Mouse (Mus musculus): ENCODE measurements around the gene Lyl1. TPM values are rescaled to one million over a fixed set of nuclear protein-coding genes. Genes with fewer than 3 reads are reported as not detected.

Lyl1 gene
- polyA plus RNA-seq, 1 experiment from 2014 or later: 7.9 TPM

DNA sequence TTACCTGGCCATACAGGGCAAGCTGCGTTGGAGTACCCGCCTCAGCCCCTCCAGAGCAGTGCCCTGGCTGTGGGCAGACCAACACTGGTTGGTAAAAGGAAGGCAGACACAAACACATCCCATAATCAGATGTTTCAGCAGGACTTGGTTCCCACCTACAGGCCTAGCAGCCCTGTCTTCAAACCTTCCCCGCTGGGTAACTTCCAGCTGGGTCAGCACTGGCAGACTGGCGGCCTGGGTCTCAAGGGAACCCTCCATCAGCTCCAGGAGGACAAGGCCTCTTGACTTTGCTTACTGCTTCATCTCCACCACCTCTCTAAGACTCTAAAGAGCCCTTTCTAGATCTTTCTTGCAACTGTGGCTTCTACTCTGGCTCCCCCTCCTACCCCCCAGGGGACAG is 35.3 kb downstream of the Lyl1 start:
- WGBS: 90% methylated on average over 4 of the region's 4 CpGs
- no peaks in the 10 kb centered on the region for H3K9me3 ChIP-seq (ENCODE audit: low read length)
- H3K4me2 ChIP-seq (replicated peaks; ENCODE audit: low read depth, low read length): no peak overlapping the region
- no peak overlapping the region for H3K4me3 ChIP-seq (ENCODE audit: low read length)
- H3K4me1 ChIP-seq (ENCODE audit: insufficient read depth, low read length): peaks cover 48% of the 10 kb centered on the region
- peaks cover 44% of the 10 kb centered on the region for H3K27me3 ChIP-seq (ENCODE audit: insufficient read depth, low read length)
- ATAC-seq (ENCODE audit: low FRiP score, low TSS enrichment): no peak
- H3K36me3 ChIP-seq (ENCODE audit: insufficient read depth, low read length): no peaks in the 10 kb centered on the region
- no peak overlapping the region for H3K27ac ChIP-seq (ENCODE audit: low read length)
- no peak overlapping the region for H3K9ac ChIP-seq (replicated peaks; ENCODE audit: low read length)

DNA sequence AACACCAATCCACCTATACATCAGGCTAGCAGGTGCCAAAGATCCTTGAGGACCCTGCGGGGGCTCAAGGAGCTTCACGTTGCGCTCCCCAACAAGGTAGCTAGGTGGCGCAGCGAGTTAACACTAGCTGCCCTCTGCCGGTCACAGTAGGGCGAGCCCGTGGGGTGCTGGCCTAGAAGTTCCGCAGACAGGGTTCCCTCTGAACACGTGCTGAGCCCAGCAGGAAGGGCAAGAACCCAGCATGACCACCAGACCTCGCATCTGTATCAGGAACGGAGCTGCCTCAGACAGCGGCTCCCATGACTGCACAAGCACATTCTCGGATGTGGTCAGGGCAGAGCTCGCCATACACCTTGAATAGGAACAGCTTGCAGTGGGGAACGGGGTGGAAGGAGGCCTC is 36.4 kb downstream of the Lyl1 start:
- H3K27me3 ChIP-seq (ENCODE audit: insufficient read depth, low read length): peaks cover 53% of the 10 kb centered on the region
- H3K4me3 ChIP-seq (ENCODE audit: low read length): peak overlapping the region; percentile 5; the same call in 1 of the 2 replicates
- no peaks in the 10 kb centered on the region for H3K36me3 ChIP-seq (ENCODE audit: insufficient read depth, low read length)
- H3K4me1 ChIP-seq (ENCODE audit: insufficient read depth, low read length): peaks cover 48% of the 10 kb centered on the region
- peak overlapping the region; percentile 43 for H3K4me2 ChIP-seq (replicated peaks; ENCODE audit: low read depth, low read length)
- no peak overlapping the region for H3K27ac ChIP-seq (ENCODE audit: low read length)
- peak overlapping the region; percentile 37 for H3K9ac ChIP-seq (replicated peaks; ENCODE audit: low read length)
- no peaks in the 10 kb centered on the region for H3K9me3 ChIP-seq (ENCODE audit: low read length)
- ATAC-seq (ENCODE audit: low FRiP score, low TSS enrichment): peak; percentile 32; the same call in 1 of the 2 replicates
- WGBS: 4% methylated on average over 16 of the region's 16 CpGs

DNA sequence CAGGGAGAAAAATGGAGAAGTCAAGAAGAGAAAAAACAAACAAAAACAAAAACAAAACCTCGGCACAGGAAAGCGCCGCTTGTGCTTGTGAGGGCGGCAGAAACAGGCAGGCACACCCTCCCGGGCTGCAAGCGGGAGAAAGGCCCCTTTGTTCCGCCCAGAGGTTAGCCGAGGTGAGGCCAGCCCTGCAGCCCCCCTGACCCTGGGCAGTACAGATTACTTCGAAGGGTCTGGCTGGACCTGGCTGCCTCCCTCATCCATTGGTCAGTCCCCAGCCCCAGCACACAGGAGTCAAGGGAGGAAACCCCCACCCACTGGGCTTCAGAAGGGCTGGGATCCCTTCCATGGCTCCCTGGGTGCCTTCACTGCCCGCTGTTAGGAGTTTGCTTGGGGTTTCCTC is 37.0 kb downstream of the Lyl1 start:
- no peak overlapping the region for H3K4me3 ChIP-seq (ENCODE audit: low read length)
- H3K9ac ChIP-seq (replicated peaks; ENCODE audit: low read length): no peak overlapping the region; the same call in 1 of the 2 replicates
- H3K9me3 ChIP-seq (ENCODE audit: low read length): no peaks in the 10 kb centered on the region
- ATAC-seq (ENCODE audit: low FRiP score, low TSS enrichment): no peak
- H3K27ac ChIP-seq (ENCODE audit: low read length): no peak overlapping the region
- H3K36me3 ChIP-seq (ENCODE audit: insufficient read depth, low read length): no peaks in the 10 kb centered on the region
- peaks cover 59% of the 10 kb centered on the region for H3K27me3 ChIP-seq (ENCODE audit: insufficient read depth, low read length)
- H3K4me1 ChIP-seq (ENCODE audit: insufficient read depth, low read length): peaks cover 48% of the 10 kb centered on the region
- H3K4me2 ChIP-seq (replicated peaks; ENCODE audit: low read depth, low read length): no peak overlapping the region
- WGBS: 19% methylated on average over 10 of the region's 10 CpGs

DNA sequence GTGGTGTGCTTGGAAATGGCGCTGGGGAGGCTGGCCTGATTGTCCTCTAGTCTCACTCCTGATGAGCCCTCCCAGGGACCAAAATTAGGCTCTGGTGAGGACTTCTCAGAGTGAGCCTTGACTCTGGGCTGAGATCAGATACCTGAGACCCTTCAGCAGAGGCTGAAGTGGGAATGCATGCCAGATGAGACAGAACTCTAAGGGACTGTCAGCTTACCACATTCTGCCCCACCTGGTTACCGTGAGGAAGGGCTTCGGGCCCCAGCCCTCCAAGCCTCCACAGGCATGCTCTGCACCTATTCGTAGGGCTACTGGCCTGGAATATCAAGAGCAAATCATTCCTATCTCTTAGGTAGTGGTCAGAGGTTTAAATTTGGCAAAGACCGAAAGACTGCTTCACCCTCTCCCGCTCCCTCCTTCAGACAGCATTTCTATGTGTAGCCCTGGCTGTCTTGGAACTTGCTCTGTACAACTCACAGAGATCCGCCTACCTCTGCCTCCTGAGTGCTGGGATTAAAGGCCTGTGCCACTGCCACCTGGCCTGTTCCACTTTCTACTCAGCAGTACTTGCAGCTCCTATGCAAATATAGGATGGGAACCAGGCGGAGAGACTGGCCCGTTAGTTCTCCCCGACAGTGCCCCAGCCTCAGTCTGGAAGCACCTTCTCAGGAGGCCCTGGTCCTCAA is 37.6 kb downstream of the Lyl1 start:
- no peaks in the 10 kb centered on the region for H3K36me3 ChIP-seq (ENCODE audit: insufficient read depth, low read length)
- 56% methylated on average over 10 of the region's 10 CpGs for WGBS
- no peak overlapping the region for H3K9ac ChIP-seq (replicated peaks; ENCODE audit: low read length)
- no peak for ATAC-seq (ENCODE audit: low FRiP score, low TSS enrichment)
- H3K4me3 ChIP-seq (ENCODE audit: low read length): no peak overlapping the region
- H3K9me3 ChIP-seq (ENCODE audit: low read length): no peaks in the 10 kb centered on the region
- H3K4me2 ChIP-seq (replicated peaks; ENCODE audit: low read depth, low read length): no peak overlapping the region
- H3K27ac ChIP-seq (ENCODE audit: low read length): no peak overlapping the region
- H3K27me3 ChIP-seq (ENCODE audit: insufficient read depth, low read length): peaks cover 65% of the 10 kb centered on the region
- H3K4me1 ChIP-seq (ENCODE audit: insufficient read depth, low read length): peaks cover 48% of the 10 kb centered on the region

DNA sequence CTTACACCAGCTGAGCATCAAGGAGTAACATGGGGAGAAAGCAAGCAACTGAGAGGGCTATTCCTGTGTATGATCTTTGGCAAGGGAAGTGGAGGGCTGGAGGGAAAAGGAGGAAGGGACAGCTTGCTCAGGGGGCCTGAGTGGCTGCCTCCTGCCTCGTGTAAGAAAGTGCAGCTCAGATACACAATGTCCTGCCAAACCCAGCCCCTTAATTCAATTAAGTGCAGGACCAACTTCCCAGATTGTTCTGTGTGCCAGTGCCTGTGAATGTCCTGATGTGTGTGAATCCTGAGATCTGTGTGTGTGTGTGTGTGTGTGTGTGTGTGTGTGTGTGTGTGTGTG is 38.1 kb downstream of the Lyl1 start:
- Histone ChIP-seq H3K9ac (replicated peaks; ENCODE audit: low read length) (no peak overlapping the region), H3K4me3 (ENCODE audit: low read length) (no peak overlapping the region), H3K27ac (ENCODE audit: low read length) (no peak overlapping the region), H3K36me3 (ENCODE audit: insufficient read depth, low read length) (no peaks in the 10 kb centered on the region), H3K9me3 (ENCODE audit: low read length) (no peaks in the 10 kb centered on the region), H3K4me1 (ENCODE audit: insufficient read depth, low read length) (peaks cover 51% of the 10 kb centered on the region), H3K27me3 (ENCODE audit: insufficient read depth, low read length) (peaks cover 67% of the 10 kb centered on the region), H3K4me2 (replicated peaks; ENCODE audit: low read depth, low read length) (no peak overlapping the region)
- WGBS: 22% methylated on average over 1 of the region's 1 CpGs
- ATAC-seq (ENCODE audit: low FRiP score, low TSS enrichment): no peak

DNA sequence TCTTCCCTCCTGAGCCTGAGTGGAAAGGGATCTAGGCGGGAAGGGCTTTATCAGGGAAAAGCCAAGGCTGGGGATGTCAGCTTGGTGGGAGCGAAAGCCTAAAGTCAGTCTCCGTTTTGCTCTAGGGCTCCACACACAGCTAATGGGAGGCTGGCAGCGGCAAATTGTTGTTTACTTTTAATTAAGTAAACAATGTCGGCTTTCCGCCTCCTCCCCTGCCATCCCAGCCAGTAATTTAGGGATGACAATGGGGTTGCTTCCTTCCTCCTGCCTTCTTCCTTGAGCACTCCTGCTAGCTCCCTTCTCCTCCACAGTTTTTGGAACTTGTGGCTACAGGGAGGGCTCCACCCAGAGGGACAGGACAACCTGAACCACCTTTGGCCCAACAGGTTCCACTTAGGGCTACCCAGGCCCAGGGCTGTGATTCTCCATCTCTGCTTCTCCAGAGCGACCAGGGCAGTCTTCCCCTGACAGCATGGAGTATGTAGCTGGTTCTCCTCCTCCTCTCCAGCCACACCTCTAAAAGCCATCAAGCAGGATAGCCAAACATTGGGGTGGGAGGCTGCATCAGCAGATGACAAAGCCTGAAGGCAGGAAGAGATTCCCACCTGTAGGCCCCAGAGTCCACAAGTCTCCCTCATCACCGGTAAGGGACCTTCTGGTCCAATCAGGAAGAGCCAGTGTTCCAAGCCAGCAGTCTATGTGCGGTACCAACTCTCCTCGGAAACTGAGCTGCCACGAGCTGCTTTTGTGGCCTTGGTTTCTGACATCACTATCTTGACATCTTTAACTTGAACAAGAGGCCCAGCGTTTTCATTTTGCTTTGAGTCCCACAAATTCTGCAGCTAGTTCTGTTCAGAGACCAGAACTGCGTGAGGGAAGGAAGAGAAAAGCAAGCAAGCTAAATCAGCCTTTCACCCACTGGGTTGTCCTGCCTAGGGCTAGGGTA is 39.9 kb downstream of the Lyl1 start:
- H3K9me3 ChIP-seq (ENCODE audit: low read length): no peaks in the 10 kb centered on the region
- WGBS: 40% methylated on average over 13 of the region's 13 CpGs
- H3K4me1 ChIP-seq (ENCODE audit: insufficient read depth, low read length): peaks cover 65% of the 10 kb centered on the region
- H3K36me3 ChIP-seq (ENCODE audit: insufficient read depth, low read length): no peaks in the 10 kb centered on the region
- H3K27me3 ChIP-seq (ENCODE audit: insufficient read depth, low read length): peaks cover 74% of the 10 kb centered on the region
- 0 out of 2 replicates have a peak overlapping the region, but pooled peaks have one; percentile 6 for H3K9ac ChIP-seq (replicated peaks; ENCODE audit: low read length)
- no peak overlapping the region for H3K4me3 ChIP-seq (ENCODE audit: low read length)
- no peak for ATAC-seq (ENCODE audit: low FRiP score, low TSS enrichment)
- H3K27ac ChIP-seq (ENCODE audit: low read length): peak overlapping the region; percentile 76; the same call in 1 of the 2 replicates
- H3K4me2 ChIP-seq (replicated peaks; ENCODE audit: low read depth, low read length): no peak overlapping the region

DNA sequence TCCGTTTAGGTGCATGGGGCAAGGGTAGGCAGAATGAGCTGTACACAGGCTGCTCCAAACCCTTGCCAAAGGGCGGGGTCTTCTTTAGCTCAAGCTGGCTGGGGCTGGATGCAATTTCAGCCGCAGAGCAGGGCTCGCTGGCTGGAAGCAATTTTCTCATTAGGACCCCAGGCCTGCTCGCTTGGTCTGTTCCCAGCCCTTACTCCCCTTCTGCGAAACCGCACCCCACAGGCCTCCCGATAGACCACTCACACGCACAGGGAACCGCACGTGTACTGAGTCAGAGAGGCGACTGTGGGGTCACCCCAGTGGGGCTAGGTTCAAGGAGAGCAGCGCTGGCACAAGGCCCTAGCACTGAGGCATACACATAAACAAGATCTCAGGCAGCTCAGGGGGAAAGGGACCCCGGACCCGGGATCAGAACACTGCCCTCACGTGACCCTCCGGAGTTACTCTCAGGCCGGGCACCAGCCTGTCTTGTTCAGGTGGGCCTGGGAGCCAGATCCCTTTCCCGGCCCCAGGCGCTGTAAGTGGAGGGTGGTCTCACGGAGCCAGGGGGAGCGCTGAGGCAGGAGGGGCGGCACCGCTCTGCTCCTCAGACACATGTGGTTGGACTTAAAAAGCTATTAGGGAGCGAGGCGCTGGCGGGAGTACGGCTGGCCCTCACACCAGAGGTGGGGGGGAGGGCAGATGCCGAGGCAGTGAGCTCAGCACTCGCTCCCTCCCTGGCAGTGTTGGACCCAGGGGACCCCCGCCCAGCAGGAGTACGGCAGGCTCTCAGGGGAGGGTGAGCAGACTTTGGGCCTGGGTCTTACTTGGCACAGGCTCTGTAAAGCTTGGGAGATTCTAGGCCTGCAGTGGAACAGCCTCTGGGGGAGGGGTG is 41.2 kb downstream of the Lyl1 start:
- ATAC-seq (ENCODE audit: low FRiP score, low TSS enrichment): peak; percentile 19; the same call in 1 of the 2 replicates
- no peaks in the 10 kb centered on the region for H3K36me3 ChIP-seq (ENCODE audit: insufficient read depth, low read length)
- no peak overlapping the region for H3K4me3 ChIP-seq (ENCODE audit: low read length)
- H3K9me3 ChIP-seq (ENCODE audit: low read length): no peaks in the 10 kb centered on the region
- peak overlapping the region; percentile 44; the same call in 1 of the 2 replicates for H3K9ac ChIP-seq (replicated peaks; ENCODE audit: low read length)
- peak overlapping the region; percentile 76 for H3K27ac ChIP-seq (ENCODE audit: low read length)
- WGBS: 16% methylated on average over 32 of the region's 32 CpGs
- H3K4me1 ChIP-seq (ENCODE audit: insufficient read depth, low read length): peaks cover 68% of the 10 kb centered on the region
- peak overlapping the region; percentile 35 for H3K4me2 ChIP-seq (replicated peaks; ENCODE audit: low read depth, low read length)
- H3K27me3 ChIP-seq (ENCODE audit: insufficient read depth, low read length): peaks cover 82% of the 10 kb centered on the region

DNA sequence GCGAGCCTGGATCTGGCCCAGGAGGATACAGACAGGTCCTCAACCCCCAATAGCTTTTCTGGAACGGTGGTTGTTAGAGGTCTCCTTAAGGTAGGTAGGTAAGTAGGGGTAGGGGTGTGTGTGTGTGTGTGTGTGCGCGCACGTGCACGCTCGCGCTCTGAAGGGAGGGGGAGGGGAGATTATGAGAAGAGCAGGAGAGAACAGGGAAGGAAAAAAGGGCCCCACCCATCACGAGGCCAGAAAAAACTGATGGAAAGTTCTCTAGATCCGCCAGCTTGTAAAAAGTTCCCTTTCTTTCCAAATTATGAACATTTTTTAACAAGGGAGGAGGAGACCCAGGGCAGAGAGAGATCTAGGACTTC is 41.8 kb downstream of the Lyl1 start:
- Histone ChIP-seq H3K36me3 (ENCODE audit: insufficient read depth, low read length) (no peaks in the 10 kb centered on the region), H3K4me2 (replicated peaks; ENCODE audit: low read depth, low read length) (peak overlapping the region; percentile 35), H3K4me3 (ENCODE audit: low read length) (no peak overlapping the region), H3K4me1 (ENCODE audit: insufficient read depth, low read length) (peaks cover 62% of the 10 kb centered on the region), H3K27ac (ENCODE audit: low read length) (peak overlapping the region; percentile 76), H3K9ac (replicated peaks; ENCODE audit: low read length) (peak overlapping the region; percentile 44; the same call in 1 of the 2 replicates), H3K27me3 (ENCODE audit: insufficient read depth, low read length) (peaks cover 87% of the 10 kb centered on the region), H3K9me3 (ENCODE audit: low read length) (no peaks in the 10 kb centered on the region)
- 17% methylated on average over 10 of the region's 10 CpGs for WGBS
- 0 out of 2 replicates have a peak, but pooled peaks have one; percentile 1 for ATAC-seq (ENCODE audit: low FRiP score, low TSS enrichment)
